Mouse (Mus musculus): Measurements from ENCODE around the gene Vmn1r51.
"Not testable (repeated sequence)": the region's sequence is repeated elsewhere in the genome, so short reads cannot be mapped to it uniquely, and the experiment has no call there.

The Vmn1r51 gene

DNA sequence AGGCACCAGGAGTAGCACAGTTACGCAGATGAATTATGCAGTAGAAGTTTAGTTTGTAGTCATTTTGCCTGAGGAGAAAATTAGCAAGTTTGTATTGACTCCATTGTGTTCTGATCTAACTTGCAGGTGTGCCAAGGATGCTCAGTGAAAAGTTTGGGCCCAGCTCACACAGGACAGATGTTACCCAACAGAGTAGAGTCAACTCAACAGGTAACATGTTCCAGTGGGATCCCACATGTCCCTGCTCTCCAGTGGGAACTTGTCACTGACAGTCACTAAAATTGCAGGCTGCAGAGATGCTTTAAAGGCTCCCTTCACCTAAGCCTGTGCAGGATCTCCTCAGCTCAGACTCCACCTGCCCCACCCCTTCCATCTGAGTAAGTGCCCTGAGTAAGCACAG, at the start of gene Vmn1r51:
Gene Vmn1r51 (plus strand): TSS at position 301 of the 400 bp plus-strand sequence.
- in situ Hi-C loops (cut with MboI), result not testable (repeated sequence)

- in situ Hi-C loops (cut with MboI), result no loop called here
Observed at GRCm38 (mm10) chr6:90078406-90078805, 44.0 kb upstream of the Vmn1r51 start, which contains the start of gene Vmn1r49. Vmn1r49 (minus strand) TSS chr6:90078506.

DNA sequence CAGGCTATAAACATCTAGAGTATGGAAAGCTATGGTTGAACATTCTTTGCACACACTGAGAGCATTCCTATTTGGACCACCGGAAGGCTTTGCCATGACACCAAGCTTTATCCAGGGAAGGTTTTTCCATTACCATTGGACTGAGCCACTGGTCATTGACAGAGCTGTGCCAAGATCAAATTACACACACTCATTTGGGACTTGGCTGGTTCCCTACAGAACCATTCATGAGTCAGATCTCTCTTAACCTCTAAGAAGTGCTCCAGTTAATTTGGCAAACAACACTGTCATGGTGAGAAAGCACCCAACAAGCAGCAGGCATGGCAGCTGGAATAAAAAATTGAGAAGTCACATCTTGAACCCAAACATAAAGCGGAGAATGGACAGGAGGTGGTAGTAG, 21.8 kb upstream of the Vmn1r51 start:
- in situ Hi-C loops (cut with MboI), result no loop called here

DNA sequence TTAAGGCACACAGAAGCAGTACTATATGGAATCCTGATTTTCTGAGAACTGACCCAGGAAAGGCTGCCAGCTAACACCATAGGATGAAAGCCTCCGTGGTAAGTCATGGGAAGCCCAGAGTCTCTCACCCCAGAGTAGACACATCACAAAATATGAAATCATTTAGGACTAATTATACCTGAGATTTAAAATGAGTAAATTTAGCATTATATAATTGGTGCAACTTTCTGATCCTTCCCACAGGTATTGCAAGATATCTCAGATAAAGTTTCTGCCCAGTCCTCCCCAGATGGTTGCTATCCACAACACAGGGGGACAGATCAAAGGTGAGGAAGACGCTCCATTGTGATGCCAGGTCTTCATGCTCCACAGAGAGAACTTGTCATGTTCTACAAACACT, 21.3 kb upstream of the Vmn1r51 start, which contains the start of gene Vmn1r50:
Gene Vmn1r50 (plus strand): TSS at position 301 of the 400 bp plus-strand sequence.
- in situ Hi-C loops (cut with MboI), result no loop called here

DNA sequence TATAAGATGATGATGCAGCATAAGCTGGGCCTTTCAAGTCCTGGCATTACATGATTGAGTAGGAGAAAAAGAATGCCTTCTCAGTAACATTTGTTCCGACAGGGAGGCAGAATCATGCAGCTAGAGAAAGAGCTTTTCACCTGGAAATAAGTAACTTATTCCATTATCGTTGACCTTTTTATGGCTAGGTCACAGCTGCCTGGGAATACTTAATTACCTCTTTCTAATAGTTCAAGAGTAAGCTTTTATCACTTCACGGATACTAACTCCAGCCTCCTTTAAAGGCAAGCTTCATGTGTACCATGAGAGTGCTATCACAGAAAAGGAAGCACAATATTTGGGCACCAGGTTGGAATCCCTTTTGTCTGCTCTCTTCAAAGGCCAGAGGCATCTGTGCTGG, 37.7 kb downstream of the Vmn1r51 start:
- in situ Hi-C loops (cut with MboI), result no loop called here

GRCm38 (mm10) chr6:90174508-90174907, 52.1 kb downstream of the Vmn1r51 start, which contains the start of gene Vmn1r52:
Vmn1r52 (plus strand) TSS chr6:90174808.
- in situ Hi-C loops (cut with MboI), result no loop called here
